Mouse (Mus musculus) lung, postnatal 0 days (tissue): Measurements from ENCODE around the gene Osbpl10.

Source experiments
- CTCF ChIP-seq: IDR thresholded peaks from 2 replicates; pipeline ENCODE4 v1.5.1; 2016; ENCODE audit warnings: antibody characterized with exemption, mild to moderate bottlenecking
- EP300 ChIP-seq: IDR thresholded peaks from 2 replicates; pipeline ENCODE4 v1.6.1; 2016; ENCODE audit warnings: antibody characterized with exemption, mild to moderate bottlenecking, control low read depth

DNA sequence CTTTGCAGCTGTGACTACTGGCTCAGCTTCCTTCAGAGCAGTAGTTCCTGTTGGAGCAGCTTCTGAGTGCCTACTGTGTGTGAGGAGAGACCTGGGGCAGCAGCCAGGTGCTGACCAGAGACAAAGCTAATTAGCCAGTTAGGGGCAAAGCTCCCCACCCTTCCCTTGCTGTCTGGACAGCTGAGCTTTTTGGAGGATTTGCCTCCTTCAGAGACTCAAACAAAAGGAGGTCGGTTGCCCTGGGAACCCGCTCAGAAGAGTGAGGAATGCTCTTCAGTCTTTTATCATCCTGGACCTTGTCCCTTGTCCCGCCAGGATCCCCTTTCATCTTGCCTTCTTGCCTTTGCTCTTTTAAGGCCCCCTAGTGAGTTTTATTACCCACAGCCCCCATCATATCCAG, 50.9 kb downstream of the Osbpl10 start:
- TF ChIP-seq CTCF (no peak), EP300 (no peak)
